In genomic region chr16:18655372-18656098, GRCm38 (mm10) we compare ENCODE assay signal across 21 mouse cellular contexts. TPM values are rescaled to one million over a fixed set of nuclear protein-coding genes. Genes with fewer than 3 reads are reported as not detected.
A peak's percentile ranks its signal among the peaks of the same experiment; 100 is the strongest.
DNase-seq lines count a peak whose midpoint lies in the region; ATAC-seq lines count a peak whose summit lies in the region.
"Had no signal": no experiment of that assay in that cellular context is flagged by ENCODE, and none has a peak within 500 bp of the region (broad histone marks: within the 10 kb centered on the region; RNA-seq: fewer than 3 reads in every experiment).

No protein-coding gene starts in this region.

- 53% methylated on average over 5 of the region's 5 CpGs for WGBS in kidney, embryonic 16.5 days
- WGBS in limb, embryonic 10.5 days, result 67% methylated on average over 5 of the region's 5 CpGs
- WGBS in stomach, embryonic 16.5 days, result 56% methylated on average over 5 of the region's 5 CpGs
- 73% methylated on average over 5 of the region's 5 CpGs for WGBS in hindbrain, embryonic 14.5 days

- H3K27ac ChIP-seq in kidney, embryonic 16.5 days (ENCODE audit: low read length), result no peak overlapping the region
- H3K27ac ChIP-seq in limb, embryonic 10.5 days, result peak overlapping the region; percentile 71
- peak overlapping the region; percentile 4; the same call in 1 of the 2 replicates for H3K27ac ChIP-seq in stomach, embryonic 16.5 days (ENCODE audit: low read length)
- no peak overlapping the region for H3K27ac ChIP-seq in hindbrain, embryonic 14.5 days
- H3K27ac ChIP-seq: forebrain, embryonic 15.5 days; hindbrain, postnatal 0 days; liver, embryonic 14.5 days had no signal

- H3K9me3 ChIP-seq in kidney, embryonic 16.5 days (ENCODE audit: low read length), result peaks cover 4% of the 10 kb centered on the region; the same call in 1 of the 2 replicates
- no peaks in the 10 kb centered on the region for H3K9me3 ChIP-seq in limb, embryonic 10.5 days (replicated peaks)
- H3K9me3 ChIP-seq in stomach, embryonic 16.5 days (replicated peaks; ENCODE audit: control insufficient read depth, low read length), result no peaks in the 10 kb centered on the region
- H3K9me3 ChIP-seq in hindbrain, embryonic 14.5 days (ENCODE audit: control insufficient read depth, low read length), result no peaks in the 10 kb centered on the region
- H3K9me3 ChIP-seq: forebrain, embryonic 15.5 days had no signal

- H3K4me2 ChIP-seq in kidney, embryonic 16.5 days (replicated peaks; ENCODE audit: low read depth, low read length), result no peak overlapping the region
- H3K4me2 ChIP-seq in stomach, embryonic 16.5 days (ENCODE audit: low read depth, low read length), result no peak overlapping the region
- no peak overlapping the region for H3K4me2 ChIP-seq in hindbrain, embryonic 14.5 days (replicated peaks)
- H3K4me2 ChIP-seq: forebrain, embryonic 15.5 days had no signal

- H3K4me1 ChIP-seq in kidney, embryonic 16.5 days (ENCODE audit: insufficient read depth, low read length), result peaks cover 8% of the 10 kb centered on the region; the same call in 1 of the 2 replicates
- H3K4me1 ChIP-seq in limb, embryonic 10.5 days, result peaks cover 11% of the 10 kb centered on the region
- H3K4me1 ChIP-seq in stomach, embryonic 16.5 days (ENCODE audit: control insufficient read depth, insufficient read depth, low read length), result peaks cover 6% of the 10 kb centered on the region; the same call in 1 of the 2 replicates
- no peaks in the 10 kb centered on the region for H3K4me1 ChIP-seq in hindbrain, embryonic 14.5 days (replicated peaks; ENCODE audit: control insufficient read depth, insufficient read depth, low read length)
- H3K4me1 ChIP-seq: forebrain, embryonic 15.5 days had no signal

- no peak overlapping the region for H3K4me3 ChIP-seq in kidney, embryonic 16.5 days (ENCODE audit: low read length)
- H3K4me3 ChIP-seq in limb, embryonic 10.5 days, result no peak overlapping the region
- H3K4me3 ChIP-seq in stomach, embryonic 16.5 days (replicated peaks; ENCODE audit: low read length), result no peak overlapping the region
- no peak overlapping the region for H3K4me3 ChIP-seq in hindbrain, embryonic 14.5 days (replicated peaks; ENCODE audit: low read length)
- H3K4me3 ChIP-seq: erythroblast, embryonic 14.5 days; forebrain, embryonic 15.5 days had no signal

- no peak for DNase-seq in kidney, postnatal 4 days
- DNase-seq in MN1 (ENCODE audit: low spot score), result peak; percentile 16
- no peak for DNase-seq in limb, embryonic 10.5 days (ENCODE audit: low spot score)
- DNase-seq in hindbrain, embryonic 14.5 days (ENCODE audit: low spot score), result no peak
- no peak for DNase-seq in frontal cortex, postnatal 25 days (ENCODE audit: low spot score in 2 of 2)
- DNase-seq: adrenal gland, adult 2 months; cerebellum, adult 8-10 months; gastrocnemius, postnatal 36 days; heart, postnatal 36 days; kidney, adult 11 months; kidney, postnatal 14 days; left cerebral cortex, postnatal 4 days; lung, postnatal 10 days; thymus, postnatal 36 days had no signal

- no peaks in the 10 kb centered on the region for H3K27me3 ChIP-seq in kidney, embryonic 16.5 days (ENCODE audit: insufficient read depth, low read length)
- H3K27me3 ChIP-seq in limb, embryonic 10.5 days (ENCODE audit: low read depth, poor library complexity, severe bottlenecking), result no peaks in the 10 kb centered on the region
- H3K27me3 ChIP-seq in stomach, embryonic 16.5 days (ENCODE audit: control insufficient read depth, insufficient read depth, low read length), result no peaks in the 10 kb centered on the region
- no peaks in the 10 kb centered on the region for H3K27me3 ChIP-seq in hindbrain, embryonic 14.5 days (ENCODE audit: control insufficient read depth, insufficient read depth, low read length)
- H3K27me3 ChIP-seq: forebrain, embryonic 15.5 days had no signal

- ATAC-seq in kidney, embryonic 16.5 days (ENCODE audit: low FRiP score, low TSS enrichment), result 0 out of 2 replicates have a peak, but pooled peaks have one; percentile 15
- ATAC-seq in stomach, embryonic 16.5 days (ENCODE audit: insufficient read depth, low FRiP score), result no peak
- no peak for ATAC-seq in hindbrain, embryonic 14.5 days (ENCODE audit: low FRiP score)
- ATAC-seq: forebrain, embryonic 15.5 days; hindbrain, postnatal 0 days; midbrain, embryonic 16.5 days had no signal

- no peaks in the 10 kb centered on the region for H3K36me3 ChIP-seq in kidney, embryonic 16.5 days (ENCODE audit: insufficient read depth, low read length)
- no peaks in the 10 kb centered on the region for H3K36me3 ChIP-seq in limb, embryonic 10.5 days
- no peaks in the 10 kb centered on the region; the same call in 1 of the 2 replicates for H3K36me3 ChIP-seq in stomach, embryonic 16.5 days (ENCODE audit: control insufficient read depth, insufficient read depth, low read length)
- no peaks in the 10 kb centered on the region for H3K36me3 ChIP-seq in hindbrain, embryonic 14.5 days (replicated peaks; ENCODE audit: control insufficient read depth, insufficient read depth)
- H3K36me3 ChIP-seq: forebrain, embryonic 15.5 days had no signal

- H3K9ac ChIP-seq in kidney, embryonic 16.5 days (replicated peaks; ENCODE audit: low read length), result no peak overlapping the region
- no peak overlapping the region for H3K9ac ChIP-seq in stomach, embryonic 16.5 days (ENCODE audit: low read length)
- no peak overlapping the region for H3K9ac ChIP-seq in hindbrain, embryonic 14.5 days
- H3K9ac ChIP-seq: forebrain, embryonic 15.5 days; liver, embryonic 14.5 days had no signal

RNA-seq across cellular contexts. Expression of gene Sept5, which starts 25.8 kb away (rescaled TPM):
- 17.9 and 21.4 TPM in 2 replicates for polyA plus RNA-seq in kidney, embryonic 16.5 days (2015; fragmentation: Nextera tagmentation; extraction: Ambion mirVana)
- polyA plus RNA-seq in limb, embryonic 10.5 days (2016; fragmentation: Nextera tagmentation; extraction: Ambion mirVana), result 19.4 and 29.1 TPM in 2 replicates
- polyA plus RNA-seq in stomach, embryonic 16.5 days (2015; fragmentation: Nextera tagmentation; extraction: Ambion mirVana), result 26.8 and 37.7 TPM in 2 replicates
- polyA plus RNA-seq in hindbrain, embryonic 14.5 days (2014; fragmentation: Nextera tagmentation; extraction: Ambion mirVana), result 192 and 218 TPM in 2 replicates
- polyA plus RNA-seq: erythroblast, embryonic 14.5 days had no signal

RNA-seq across cellular contexts. Expression of gene Gm49601, which starts 29.3 kb away (rescaled TPM):
- polyA plus RNA-seq in kidney, embryonic 16.5 days (2015; fragmentation: Nextera tagmentation; extraction: Ambion mirVana), result 2.1 and 2.6 TPM in 2 replicates
- 2.3 and 4.7 TPM in 2 replicates for polyA plus RNA-seq in limb, embryonic 10.5 days (2016; fragmentation: Nextera tagmentation; extraction: Ambion mirVana)
- 3.1 and 4.2 TPM in 2 replicates for polyA plus RNA-seq in stomach, embryonic 16.5 days (2015; fragmentation: Nextera tagmentation; extraction: Ambion mirVana)
- polyA plus RNA-seq in hindbrain, embryonic 14.5 days (2014; fragmentation: Nextera tagmentation; extraction: Ambion mirVana), result 6.9 and 10.1 TPM in 2 replicates

RNA-seq across cellular contexts. Expression of gene Gp1bb, which starts 33.3 kb away (rescaled TPM):
- polyA plus RNA-seq in kidney, embryonic 16.5 days (2015; fragmentation: Nextera tagmentation; extraction: Ambion mirVana), result 0.96 and 1.3 TPM in 2 replicates
- polyA plus RNA-seq in limb, embryonic 10.5 days (2016; fragmentation: Nextera tagmentation; extraction: Ambion mirVana), result 1.8 and 2.8 TPM in 2 replicates
- polyA plus RNA-seq in stomach, embryonic 16.5 days (2015; fragmentation: Nextera tagmentation; extraction: Ambion mirVana), result 0.68 and 0.74 TPM in 2 replicates
- polyA plus RNA-seq in hindbrain, embryonic 14.5 days (2014; fragmentation: Nextera tagmentation; extraction: Ambion mirVana), result 13.7 and 16.7 TPM in 2 replicates

Comparison
In these comparisons a context has a peak if more than half of its experiments do, and no peak if none do; other contexts are left out.
1. H3K27ac ChIP-seq: peak in limb, embryonic 10.5 days (single experiment) and stomach, embryonic 16.5 days (single experiment); none in kidney, embryonic 16.5 days (single experiment) and hindbrain, embryonic 14.5 days (single experiment).